Mouse (Mus musculus): ENCODE data around the gene Lrrc8d.

GRCm38 (mm10) chr5:105655100-105655734 lies 44.6 kb upstream of the Lrrc8d start:
- TF ChIP-seq CTCF (conservative IDR thresholded peaks at IDR 0.05 in 1 of 2, IDR thresholded peaks at IDR 0.05 in 1 of 2; ENCODE audit: low read depth in 2 of 2, low read length in 2 of 2) (no peak), CHD2 (IDR thresholded peaks at IDR 0.05; ENCODE audit: low read length) (no peak), JUND (conservative IDR thresholded peaks at IDR 0.05; ENCODE audit: low read depth, low read length) (no peak), UBTF (IDR thresholded peaks at IDR 0.05; ENCODE audit: low read depth, low read length) (no peak), RCOR1 (conservative IDR thresholded peaks at IDR 0.05; ENCODE audit: low read depth, low read length) (no peak), USF2 (conservative IDR thresholded peaks at IDR 0.05; ENCODE audit: low read depth, low read length) (no peak), GABPA (IDR thresholded peaks at IDR 0.05; ENCODE audit: insufficient replicate concordance, low read depth, low read length) (no peak), USF1 (IDR thresholded peaks at IDR 0.05; ENCODE audit: low read depth, low read length) (no peak), POLR2A (IDR thresholded peaks at IDR 0.05; ENCODE audit: low read depth, low read length) (no peak), POLR2AphosphoS2 (IDR thresholded peaks at IDR 0.05; ENCODE audit: low read depth, low read length) (no peak), CHD1 (IDR thresholded peaks at IDR 0.05; ENCODE audit: low read depth, low read length) (no peak), EP300 (IDR thresholded peaks at IDR 0.05; ENCODE audit: low read length) (no peak), E2F4 (IDR thresholded peaks at IDR 0.05; ENCODE audit: insufficient replicate concordance, low read depth, low read length) (no peak), HCFC1 (IDR thresholded peaks at IDR 0.05; ENCODE audit: low read depth, low read length) (no peak)

Data from CH12.LX (cell line).